Mouse (Mus musculus): Measurements from ENCODE around the gene Gm42688. TPM values are rescaled to one million over a fixed set of nuclear protein-coding genes. Genes with fewer than 3 reads are reported as not detected.
A peak's percentile ranks its signal among the peaks of the same experiment; 100 is the strongest.
"Not testable (repeated sequence)": the region's sequence is repeated elsewhere in the genome, so short reads cannot be mapped to it uniquely, and the experiment has no call there.

The Gm42688 gene
- polyA plus RNA-seq, 1 experiment from 2014 or later, result 1.9 TPM

- Histone ChIP-seq H3K4me3 (ENCODE audit: low read length) (peak within 1 kb of the TSS; percentile 61), H3K36me3 (ENCODE audit: control insufficient read depth, insufficient read depth) (peaks cover 6% of the 10 kb centered on the region), H3K4me2 (ENCODE audit: low read depth, low read length) (peak within 1 kb of the TSS; percentile 92), H3K9ac (ENCODE audit: low read length) (peak within 1 kb of the TSS; percentile 68), H3K4me1 (ENCODE audit: control insufficient read depth, insufficient read depth, low read length) (peaks cover 9% of the 10 kb centered on the region), H3K27me3 (ENCODE audit: control insufficient read depth, insufficient read depth, low read length) (peaks cover 10% of the 10 kb centered on the region), H3K9me3 (replicated peaks; ENCODE audit: control insufficient read depth, low read length) (no peaks in the 10 kb centered on the region), H3K27ac (ENCODE audit: low read length) (no peak within 1 kb of the TSS)
- ATAC-seq (replicated peaks; ENCODE audit: extremely low read depth, insufficient read depth, low FRiP score), result peak; percentile 71
- WGBS, result 3% methylated on average over 32 of the region's 32 CpGs
Measured at GRCm38 (mm10) chr6:83156259-83156684, 54.9 kb downstream of the Gm42688 start, which contains the start of the genes Wdr54 and 1700003E16Rik. Gene Wdr54, minus strand, starts transcription at chr6:83156397. Gene 1700003E16Rik, plus strand, starts transcription at chr6:83156404.

GRCm38 (mm10) chr6:83159456-83159855, 58.0 kb downstream of the Gm42688 start:
- not testable (repeated sequence) for H3K9me3 ChIP-seq (replicated peaks; ENCODE audit: control insufficient read depth, low read length); H3K4me3 ChIP-seq (ENCODE audit: low read length); ATAC-seq (replicated peaks; ENCODE audit: extremely low read depth, insufficient read depth, low FRiP score); H3K9ac ChIP-seq (ENCODE audit: low read length); H3K4me2 ChIP-seq (ENCODE audit: low read depth, low read length); H3K36me3 ChIP-seq (ENCODE audit: control insufficient read depth, insufficient read depth); H3K27ac ChIP-seq (ENCODE audit: low read length)
- Histone ChIP-seq H3K27me3 (ENCODE audit: control insufficient read depth, insufficient read depth, low read length) (peaks cover 22% of the 10 kb centered on the region), H3K4me1 (ENCODE audit: control insufficient read depth, insufficient read depth, low read length) (peaks cover 18% of the 10 kb centered on the region)
- WGBS, result 31% methylated on average over 3 of the region's 3 CpGs

MicroRNAs encoded within 50 kb of the gene (microRNA counts, 519-probe panel; counts per million panel counts)
- microRNA mmu-miR-3470a+mmu-miR-3470b, result 1,946 counts per million, percentile 19 among the panel's probes with 10 or more counts

Small RNA genes within 50 kb of the gene (microRNA-seq; reads per million reads assigned to microRNA genes)
- gene Mir3470a, result not detected

Other genes starting within 250 kb of the Gm42688 start
- 0.53 and 1.2 TPM in 2 replicates for gene Sema4f, start 161.8 kb upstream of the Gm42688 start, polyA plus RNA-seq (2015; fragmentation: Nextera tagmentation; extraction: Ambion mirVana)
- 0.69 and 0.71 TPM in 2 replicates for gene M1ap, start 154.7 kb upstream of the Gm42688 start, polyA plus RNA-seq (2015; fragmentation: Nextera tagmentation; extraction: Ambion mirVana)
- 8.5 and 9.5 TPM in 2 replicates for gene Dok1, start 68.1 kb upstream of the Gm42688 start, polyA plus RNA-seq (2015; fragmentation: Nextera tagmentation; extraction: Ambion mirVana)
- gene Loxl3, start 67.4 kb upstream of the Gm42688 start, polyA plus RNA-seq (2015; fragmentation: Nextera tagmentation; extraction: Ambion mirVana), result 8.0 and 8.3 TPM in 2 replicates
- 140 and 148 TPM in 2 replicates for gene Aup1, start 47.1 kb upstream of the Gm42688 start, polyA plus RNA-seq (2015; fragmentation: Nextera tagmentation; extraction: Ambion mirVana)
- 81.8 and 94.5 TPM in 2 replicates for gene Htra2, start 46.3 kb upstream of the Gm42688 start, polyA plus RNA-seq (2015; fragmentation: Nextera tagmentation; extraction: Ambion mirVana)
- gene Dqx1, start 43.8 kb upstream of the Gm42688 start, polyA plus RNA-seq (2015; fragmentation: Nextera tagmentation; extraction: Ambion mirVana), result 0.57 and 0.75 TPM in 2 replicates
- gene Tlx2, start 31.3 kb upstream of the Gm42688 start, polyA plus RNA-seq (2015; fragmentation: Nextera tagmentation; extraction: Ambion mirVana), result 0.27 and 0.45 TPM in 2 replicates
- 16.6 and 18.0 TPM in 2 replicates for gene Pcgf1, start 23.7 kb upstream of the Gm42688 start, polyA plus RNA-seq (2015; fragmentation: Nextera tagmentation; extraction: Ambion mirVana)
- 0.35 and 0.40 TPM in 2 replicates for gene Lbx2, start 15.2 kb upstream of the Gm42688 start, polyA plus RNA-seq (2015; fragmentation: Nextera tagmentation; extraction: Ambion mirVana)
- gene Ccdc142, start within 50 bp of the Gm42688 start, polyA plus RNA-seq (2015; fragmentation: Nextera tagmentation; extraction: Ambion mirVana), result 2.0 and 2.6 TPM in 2 replicates
- 165 and 169 TPM in 2 replicates for gene Mrpl53, start 7.4 kb downstream of the Gm42688 start, polyA plus RNA-seq (2015; fragmentation: Nextera tagmentation; extraction: Ambion mirVana)
- 14.0 and 23.9 TPM in 2 replicates for gene Mogs, start 13.9 kb downstream of the Gm42688 start, polyA plus RNA-seq (2015; fragmentation: Nextera tagmentation; extraction: Ambion mirVana)
- gene Wbp1, start 19.9 kb downstream of the Gm42688 start, polyA plus RNA-seq (2015; fragmentation: Nextera tagmentation; extraction: Ambion mirVana), result 96.1 and 98.3 TPM in 2 replicates
- gene Ino80b, start 23.8 kb downstream of the Gm42688 start, polyA plus RNA-seq (2015; fragmentation: Nextera tagmentation; extraction: Ambion mirVana), result 7.4 and 8.1 TPM in 2 replicates
- gene Rtkn, start 33.8 kb downstream of the Gm42688 start, polyA plus RNA-seq (2015; fragmentation: Nextera tagmentation; extraction: Ambion mirVana), result 21.1 and 26.0 TPM in 2 replicates
- gene Wdr54, start 54.8 kb downstream of the Gm42688 start, polyA plus RNA-seq (2015; fragmentation: Nextera tagmentation; extraction: Ambion mirVana), result 3.8 and 5.4 TPM in 2 replicates
- 1.5 and 2.2 TPM in 2 replicates for gene 1700003E16Rik, start 54.8 kb downstream of the Gm42688 start, polyA plus RNA-seq (2015; fragmentation: Nextera tagmentation; extraction: Ambion mirVana)
- 76.9 and 78.1 TPM in 2 replicates for gene Dctn1, start 64.3 kb downstream of the Gm42688 start, polyA plus RNA-seq (2015; fragmentation: Nextera tagmentation; extraction: Ambion mirVana)
- gene Slc4a5, start 118.2 kb downstream of the Gm42688 start, polyA plus RNA-seq (2015; fragmentation: Nextera tagmentation; extraction: Ambion mirVana), result 0.17 and 0.50 TPM in 2 replicates
- gene Mthfd2, start 224.3 kb downstream of the Gm42688 start, polyA plus RNA-seq (2015; fragmentation: Nextera tagmentation; extraction: Ambion mirVana), result 26.9 and 28.3 TPM in 2 replicates
- 35.4 and 35.8 TPM in 2 replicates for gene Mob1a, start 224.4 kb downstream of the Gm42688 start, polyA plus RNA-seq (2015; fragmentation: Nextera tagmentation; extraction: Ambion mirVana)
- gene Bola3, start 247.5 kb downstream of the Gm42688 start, polyA plus RNA-seq (2015; fragmentation: Nextera tagmentation; extraction: Ambion mirVana), result 259 and 264 TPM in 2 replicates